Mouse (Mus musculus): ENCODE results near the gene Mad2l2. TPM values are rescaled to one million over a fixed set of nuclear protein-coding genes. Genes with fewer than 3 reads are reported as not detected.
"Not testable (repeated sequence)": the region's sequence is repeated elsewhere in the genome, so short reads cannot be mapped to it uniquely, and the experiment has no call there.

Mad2l2 gene
- total RNA-seq, 2 experiments from 2014 or later: 10.3 to 18.0 TPM

DNA sequence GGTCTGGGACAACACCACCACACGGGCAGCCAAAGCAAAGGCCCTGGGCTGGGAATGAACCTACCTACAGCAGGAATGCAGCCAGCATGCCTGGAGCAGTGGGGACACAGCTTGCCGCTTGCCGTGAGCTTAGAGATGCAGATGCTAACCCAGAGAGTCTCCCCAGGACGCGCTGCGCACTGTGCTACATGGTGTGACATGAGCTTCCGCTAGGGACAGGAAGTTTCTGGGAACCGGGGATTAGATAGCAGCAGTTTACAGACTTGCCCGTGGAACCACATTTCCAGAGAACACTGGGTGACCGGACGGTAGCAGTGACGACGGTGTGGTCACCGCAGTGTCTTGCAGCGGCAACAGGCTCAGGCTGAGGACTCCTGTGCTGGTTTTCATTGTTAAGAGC lies 39.4 kb downstream of the Mad2l2 start:
- no peak for DNase-seq
- H3K4me3 ChIP-seq: no peak overlapping the region
- no peak for TF ChIP-seq CTCF (IDR thresholded peaks at IDR 0.05)
- intact Hi-C loops (cut with DNase I): no loop called here
- no peak overlapping the region for H3K27ac ChIP-seq

DNA sequence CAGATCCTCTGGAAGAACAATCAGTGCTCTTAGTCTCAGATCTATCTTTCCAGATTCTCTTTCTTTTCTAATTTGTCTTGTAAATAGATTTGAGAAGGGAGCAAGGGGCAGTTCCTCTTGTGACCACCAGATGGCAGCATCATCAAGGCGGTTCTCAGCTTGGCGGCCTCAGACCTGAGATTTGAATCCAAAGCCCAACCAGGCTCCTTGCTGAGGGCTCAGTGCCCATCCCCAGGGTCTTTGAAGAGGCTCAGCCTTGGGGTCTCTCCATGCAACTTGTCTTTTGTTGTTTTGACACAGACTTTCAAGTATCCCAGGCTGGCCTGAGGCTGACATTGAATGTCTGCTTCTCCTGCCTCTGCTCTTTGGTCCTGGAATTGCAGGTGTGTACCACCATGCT lies 40.7 kb downstream of the Mad2l2 start:
- no peak overlapping the region for H3K27ac ChIP-seq
- H3K4me3 ChIP-seq: no peak overlapping the region
- DNase-seq: no peak
- intact Hi-C loops (cut with DNase I): loop anchor here (2.0 kb wide), 1 partner anchor 258 kb away; no protein-coding TSS in a partner anchor
- no peak; the same call in 1 of the 2 replicates for TF ChIP-seq CTCF (IDR thresholded peaks at IDR 0.05)

DNA sequence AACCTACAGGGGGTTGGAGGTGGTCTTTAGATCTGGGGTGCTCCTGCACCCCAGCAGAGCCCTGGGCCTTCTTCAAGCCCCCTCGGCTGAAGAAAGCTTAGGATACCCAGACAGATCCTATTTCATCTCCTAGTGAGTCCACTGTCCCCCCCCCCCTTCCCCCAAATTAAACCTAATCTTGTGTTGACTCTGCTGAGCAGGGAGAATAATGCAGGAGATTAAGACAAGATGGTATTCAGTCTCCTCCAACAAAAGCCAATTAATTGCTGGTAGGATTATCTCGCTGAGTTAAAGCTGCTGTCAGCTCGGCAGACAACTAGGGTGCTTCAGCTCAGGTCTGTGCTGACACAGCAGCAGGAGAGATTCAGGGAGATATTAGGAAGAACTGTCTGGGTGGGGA lies 41.1 kb downstream of the Mad2l2 start:
- intact Hi-C loops (cut with DNase I): loop anchor here (2.0 kb wide), 1 partner anchor 258 kb away; no protein-coding TSS in a partner anchor
- Histone ChIP-seq H3K27ac (no peak overlapping the region), H3K4me3 (no peak overlapping the region)
- no peak for TF ChIP-seq CTCF (IDR thresholded peaks at IDR 0.05)
- no peak for DNase-seq

DNA sequence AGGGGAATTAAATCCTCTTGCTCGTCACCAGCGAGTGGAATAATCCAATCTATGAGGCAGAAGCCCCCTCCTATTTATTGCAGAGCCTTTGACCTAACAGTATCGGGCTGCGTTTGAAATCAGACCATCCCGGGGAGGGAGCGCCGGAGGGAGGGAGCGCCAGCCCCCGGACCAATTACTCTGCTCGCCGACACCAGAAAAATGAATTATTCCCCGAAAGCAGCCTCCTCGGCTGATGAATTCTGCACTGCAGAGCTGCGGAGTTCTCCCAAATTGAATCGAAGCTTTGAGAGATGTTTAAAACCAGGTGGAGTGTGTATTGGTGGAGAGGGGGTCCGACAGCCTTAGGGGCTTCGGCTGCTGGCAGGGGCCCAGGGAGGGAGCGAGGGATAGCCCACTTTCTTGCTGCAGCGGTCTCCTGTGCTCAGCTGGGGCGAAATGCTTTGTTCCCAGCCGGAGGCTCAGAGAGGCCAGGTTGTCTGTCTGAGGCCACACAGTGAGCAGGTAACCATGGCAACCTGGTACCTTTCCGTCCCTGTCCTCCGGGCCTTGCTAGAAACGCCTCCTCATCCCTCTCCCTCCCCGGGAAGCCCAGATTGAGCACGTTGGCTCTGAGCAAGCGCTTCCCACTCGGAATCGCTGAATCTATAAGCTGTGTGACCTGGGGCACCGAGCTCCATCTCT lies 43.8 kb downstream of the Mad2l2 start:
- no peak overlapping the region for H3K4me3 ChIP-seq
- no peak for TF ChIP-seq CTCF (IDR thresholded peaks at IDR 0.05)
- no peak overlapping the region for H3K27ac ChIP-seq
- no peak for DNase-seq
- intact Hi-C loops (cut with DNase I): no loop called here

DNA sequence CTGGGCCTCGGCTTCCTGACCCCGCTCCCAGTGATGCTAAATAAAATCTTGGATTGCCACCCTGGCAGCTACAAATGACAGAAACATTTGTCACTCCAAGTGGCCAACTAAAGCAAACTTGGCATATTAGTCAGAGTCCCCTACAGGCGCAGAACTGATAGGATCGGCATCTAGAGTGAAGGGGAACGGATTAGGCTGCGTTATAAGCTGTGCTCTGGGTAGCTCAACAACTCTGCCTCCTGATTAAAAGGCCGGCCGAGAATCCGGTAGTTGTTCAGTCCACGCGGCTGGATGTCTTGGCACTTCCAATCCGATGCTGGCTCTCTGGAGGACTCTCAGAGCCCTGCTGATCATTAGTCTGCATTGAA lies 44.3 kb downstream of the Mad2l2 start:
- Histone ChIP-seq H3K27ac (no peak overlapping the region), H3K4me3 (no peak overlapping the region)
- DNase-seq: no peak
- intact Hi-C loops (cut with DNase I): no loop called here
- TF ChIP-seq CTCF (IDR thresholded peaks at IDR 0.05): no peak

DNA sequence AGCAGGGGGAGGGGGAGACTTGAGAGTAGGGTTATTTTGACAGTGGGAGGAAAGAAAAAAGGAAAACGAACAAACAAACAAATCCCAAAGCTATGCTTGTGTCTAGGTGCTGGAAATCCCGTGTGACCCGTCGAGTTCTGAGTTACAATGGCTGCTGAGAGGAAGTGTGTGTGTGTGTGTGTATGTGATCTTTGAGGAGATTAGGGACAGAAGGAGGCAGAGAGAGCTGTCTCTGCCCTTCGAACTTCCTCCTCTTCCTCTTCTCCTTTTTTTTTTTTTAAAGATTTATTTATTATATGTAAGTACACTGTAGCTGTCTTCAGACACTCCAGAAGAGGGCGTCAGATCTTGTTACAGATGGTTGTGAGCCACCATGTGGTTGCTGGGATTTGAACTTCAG lies 46.4 kb downstream of the Mad2l2 start:
- DNase-seq; intact Hi-C loops (cut with DNase I); H3K27ac ChIP-seq; H3K4me3 ChIP-seq: not testable (repeated sequence)

DNA sequence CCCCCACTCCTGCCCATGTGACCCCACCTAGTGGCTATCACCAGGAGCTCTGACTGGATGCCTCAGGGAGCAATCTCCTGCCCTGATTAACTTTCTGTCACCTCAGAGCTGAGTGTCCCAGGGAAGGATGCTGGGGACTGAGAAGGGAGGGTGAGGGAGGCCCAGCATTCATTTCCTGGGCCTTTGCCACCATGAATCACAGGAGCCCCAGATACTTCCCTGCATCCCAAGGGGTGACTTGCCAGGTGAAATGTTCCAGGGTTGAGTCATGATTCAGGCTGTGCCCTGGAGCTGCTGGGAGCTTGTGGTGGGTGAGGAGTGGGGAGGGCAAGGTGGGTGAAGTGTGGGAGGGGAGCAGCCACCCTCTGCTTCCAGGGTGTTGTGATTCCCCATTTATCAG lies 47.5 kb downstream of the Mad2l2 start:
- no peak overlapping the region for H3K27ac ChIP-seq
- no peak for TF ChIP-seq CTCF (IDR thresholded peaks at IDR 0.05)
- no peak overlapping the region for H3K4me3 ChIP-seq
- intact Hi-C loops (cut with DNase I): no loop called here
- no peak for DNase-seq

DNA sequence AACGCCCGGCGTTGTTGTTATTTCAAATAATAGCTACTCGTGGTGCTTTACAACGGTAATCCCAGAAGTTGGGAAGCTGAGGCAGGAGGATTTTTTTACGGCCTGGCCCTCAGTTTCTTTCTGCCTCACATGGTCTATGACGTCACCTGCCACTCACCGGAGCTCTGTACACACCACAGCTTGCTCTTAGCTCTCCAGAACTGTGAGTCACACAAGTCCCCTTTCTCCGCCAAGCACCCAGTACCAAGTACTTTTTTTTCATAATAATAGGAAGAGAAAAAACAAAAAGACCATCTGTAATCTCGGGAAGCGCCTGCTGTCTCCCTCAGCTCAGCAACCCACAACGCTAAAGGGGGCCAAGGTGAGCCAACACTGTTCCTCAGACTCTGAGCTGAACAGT lies 51.3 kb downstream of the Mad2l2 start:
- Histone ChIP-seq H3K4me3 (no peak overlapping the region), H3K27ac (no peak overlapping the region)
- intact Hi-C loops (cut with DNase I): no loop called here
- no peak for TF ChIP-seq CTCF (IDR thresholded peaks at IDR 0.05)
- no peak for DNase-seq

DNA sequence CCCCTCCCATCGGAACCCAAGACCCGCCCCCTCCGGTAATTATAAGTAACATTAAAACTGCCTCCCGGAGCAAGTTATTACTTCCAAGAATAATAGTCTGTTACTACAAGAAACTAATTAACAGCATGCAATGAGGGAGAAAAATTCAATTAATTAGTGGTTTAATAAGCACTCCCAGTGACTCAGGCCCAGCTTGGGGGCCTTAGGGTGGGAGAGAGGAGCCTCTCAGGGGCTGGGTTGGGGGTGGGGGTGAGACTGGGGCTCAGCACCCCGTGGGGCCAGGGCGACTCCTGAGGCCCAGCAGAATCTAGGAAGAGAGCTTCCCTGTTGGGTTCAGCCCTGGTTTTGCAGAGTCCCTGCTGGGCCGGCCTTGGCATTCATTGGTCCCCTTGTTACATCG lies 52.2 kb downstream of the Mad2l2 start:
- intact Hi-C loops (cut with DNase I): no loop called here
- DNase-seq: no peak
- TF ChIP-seq CTCF (IDR thresholded peaks at IDR 0.05): no peak
- H3K4me3 ChIP-seq: no peak overlapping the region
- no peak overlapping the region for H3K27ac ChIP-seq

DNA sequence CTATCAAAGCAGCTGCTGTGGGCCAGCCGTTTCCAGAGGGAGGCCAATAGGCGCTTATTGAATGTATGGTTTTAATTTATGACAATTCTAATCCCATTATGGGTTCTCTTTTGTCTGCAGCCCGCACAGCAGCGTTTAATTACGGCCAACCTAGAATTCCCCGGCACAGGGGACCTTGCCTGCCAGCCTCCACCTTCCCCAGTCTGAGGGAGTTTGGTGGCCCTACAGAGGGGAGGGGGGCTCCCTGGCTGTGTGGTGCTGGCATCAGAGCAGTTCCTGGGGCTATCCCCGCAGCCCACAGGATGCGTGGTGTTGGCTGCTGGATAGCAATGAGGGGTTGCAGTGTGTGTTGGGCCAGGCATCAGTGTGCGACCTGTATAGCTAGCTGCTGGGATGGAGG lies 54.4 kb downstream of the Mad2l2 start:
- intact Hi-C loops (cut with DNase I): no loop called here
- no peak for TF ChIP-seq CTCF (IDR thresholded peaks at IDR 0.05)
- no peak for DNase-seq
- Histone ChIP-seq H3K4me3 (no peak overlapping the region), H3K27ac (no peak overlapping the region)

DNA sequence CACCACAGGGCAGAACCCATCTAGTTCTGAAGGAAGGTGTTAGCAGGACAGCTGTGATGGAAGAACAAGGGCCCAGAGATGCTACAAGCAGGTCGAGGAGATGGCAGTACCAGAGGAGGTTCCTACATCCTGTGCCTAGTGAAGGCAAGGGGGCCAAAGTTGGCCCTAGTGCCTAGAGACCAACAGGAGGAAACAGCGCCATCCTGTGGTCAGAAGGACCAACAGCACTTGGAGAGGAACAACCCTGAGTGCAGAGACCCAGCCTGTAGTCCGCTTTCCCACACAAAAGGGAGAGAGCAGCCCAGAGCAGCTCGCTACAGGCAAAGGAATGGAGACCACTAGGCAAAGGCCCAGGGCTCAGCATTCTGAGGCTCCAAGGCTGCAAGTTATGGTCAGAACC lies 55.6 kb downstream of the Mad2l2 start:
- intact Hi-C loops (cut with DNase I): no loop called here
- TF ChIP-seq CTCF (IDR thresholded peaks at IDR 0.05): peak; percentile 2; the same call in 1 of the 2 replicates

DNA sequence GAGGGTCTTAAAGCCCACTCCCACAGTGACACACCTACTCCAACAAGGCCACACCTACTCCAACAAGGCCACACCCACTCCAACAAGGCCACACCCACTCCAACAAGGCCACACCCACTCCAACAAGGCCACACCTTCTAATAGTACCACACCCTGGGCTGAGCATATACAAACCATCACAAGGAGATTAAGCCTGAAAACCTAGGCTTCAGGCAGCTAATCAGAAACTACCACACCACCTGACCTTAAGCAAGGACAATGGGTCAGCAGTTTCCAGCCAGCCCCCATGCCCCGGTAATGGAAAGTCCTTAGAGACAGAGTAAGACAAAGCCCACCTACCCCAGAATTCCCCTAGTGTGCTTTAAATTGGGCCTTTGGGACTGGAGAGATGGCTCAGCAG lies 58.6 kb downstream of the Mad2l2 start:
- intact Hi-C loops (cut with DNase I); H3K4me3 ChIP-seq; H3K27ac ChIP-seq; DNase-seq: not testable (repeated sequence)

More for the DNA sequence above, 55.6 kb downstream of the Mad2l2 start:
- H3K4me3 ChIP-seq: no peak overlapping the region
- DNase-seq: no peak
- H3K27ac ChIP-seq: no peak overlapping the region

DNA sequence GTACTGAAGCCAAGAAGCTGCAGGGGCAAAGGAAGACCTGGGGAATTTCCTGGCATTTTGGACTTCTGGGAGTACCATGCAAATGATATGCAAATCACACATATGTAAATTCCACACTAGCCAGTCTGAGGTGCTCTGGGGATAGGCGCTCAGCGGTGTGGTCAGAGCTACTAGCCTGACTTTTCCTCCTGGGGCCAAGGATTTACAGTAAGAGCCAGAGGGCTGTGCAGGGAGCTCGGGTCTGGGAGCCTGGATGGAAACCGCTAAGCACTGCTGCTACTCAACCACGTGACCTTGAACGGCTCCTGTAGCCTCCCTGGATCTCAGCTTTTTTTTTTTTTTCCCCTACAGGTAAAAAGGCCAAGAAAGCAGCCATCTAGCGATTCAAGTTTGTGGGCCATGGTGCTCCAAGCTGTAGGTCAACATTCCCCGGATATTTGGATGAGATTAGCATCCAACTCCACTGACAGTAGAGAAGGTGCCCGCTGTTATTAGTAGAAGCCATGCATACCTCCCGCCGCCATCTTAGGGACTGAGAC lies 62.6 kb downstream of the Mad2l2 start:
- DNase-seq: no peak
- Histone ChIP-seq H3K27ac (no peak overlapping the region), H3K4me3 (no peak overlapping the region)
- intact Hi-C loops (cut with DNase I): no loop called here
- no peak for TF ChIP-seq CTCF (IDR thresholded peaks at IDR 0.05)

DNA sequence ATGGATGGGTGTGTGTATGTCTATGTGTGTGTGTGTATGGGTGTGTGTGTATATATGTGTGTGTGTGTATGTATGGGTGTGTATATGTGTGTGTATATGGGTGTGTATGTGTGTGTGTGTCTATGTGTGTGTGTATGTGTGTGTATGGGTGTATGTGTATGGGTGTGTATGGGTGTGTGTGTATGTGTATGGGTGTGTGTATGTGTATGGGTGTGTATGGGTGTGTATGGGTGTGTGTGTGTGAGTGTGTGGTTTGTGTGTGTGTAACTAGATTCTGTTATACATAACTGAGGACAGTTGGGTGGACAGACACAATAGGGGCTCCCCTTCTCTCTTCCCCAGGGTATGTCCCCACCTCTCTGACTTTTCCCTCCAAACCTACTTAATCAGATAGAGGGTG lies 64.2 kb downstream of the Mad2l2 start:
- intact Hi-C loops (cut with DNase I): no loop called here

More for the DNA sequence above, 64.2 kb downstream of the Mad2l2 start:
- no peak for TF ChIP-seq CTCF (IDR thresholded peaks at IDR 0.05)
- DNase-seq: no peak
- no peak overlapping the region for H3K4me3 ChIP-seq
- H3K27ac ChIP-seq: no peak overlapping the region

Small RNAs within 50 kb of the gene (microRNA-seq; reads per million reads assigned to microRNA genes)
- gene Mir7022: not detected

Other genes with a start within 250 kb of the Mad2l2 start
- 100 to 1,000 TPM; 416 to 452 TPM for gene Mfn2, start 225.7 kb upstream of the Mad2l2 start, total RNA-seq (2021)
- gene Plod1, start 193.6 kb upstream of the Mad2l2 start, total RNA-seq (2021): 10 to 100 TPM; 17.1 to 25.9 TPM
- 10 to 100 TPM; 17.0 to 21.5 TPM for gene 2510039O18Rik, start 189.5 kb upstream of the Mad2l2 start, total RNA-seq (2021)
- gene Nppb, start 144.6 kb upstream of the Mad2l2 start, total RNA-seq (2021): not detected
- not detected for gene Nppa, start 129.7 kb upstream of the Mad2l2 start, total RNA-seq (2021)
- gene Clcn6, start 91.6 kb upstream of the Mad2l2 start, total RNA-seq (2021): 1 to 10 TPM; 4.7 to 5.0 TPM
- 10 to 100 TPM in 1 of 2 experiments, 1 to 10 TPM in 1; 6.9 to 14.2 TPM for gene Mthfr, start 91.3 kb upstream of the Mad2l2 start, total RNA-seq (2021)
- 10 to 100 TPM in 1 of 2 experiments, 1 to 10 TPM in 1; 9.8 to 12.6 TPM for gene Agtrap, start 42.4 kb upstream of the Mad2l2 start, total RNA-seq (2021)
- gene Draxin, start 314 bp downstream of the Mad2l2 start, total RNA-seq (2021): under 1 TPM in 1 of 2 experiments, not detected in 1; 0.03 TPM
- gene Fbxo6, start 21.8 kb downstream of the Mad2l2 start, total RNA-seq (2021): 10 to 100 TPM; 36.8 to 46.4 TPM
- 1 to 10 TPM; 7.5 to 9.7 TPM for gene Fbxo44, start 30.1 kb downstream of the Mad2l2 start, total RNA-seq (2021)
- gene Fbxo2, start 30.2 kb downstream of the Mad2l2 start, total RNA-seq (2021): under 1 TPM in 1 of 2 experiments, not detected in 1; 0.43 TPM
- not detected for gene Disp3, start 157.6 kb downstream of the Mad2l2 start, total RNA-seq (2021)

All from gastrocnemius, adult 2 months (tissue).